Mouse (Mus musculus): ENCODE data around the gene 4930516K23Rik. TPM values are rescaled to one million over a fixed set of nuclear protein-coding genes. Genes with fewer than 3 reads are reported as not detected.

The 4930516K23Rik gene
- not detected for total RNA-seq (2021)

DNA sequence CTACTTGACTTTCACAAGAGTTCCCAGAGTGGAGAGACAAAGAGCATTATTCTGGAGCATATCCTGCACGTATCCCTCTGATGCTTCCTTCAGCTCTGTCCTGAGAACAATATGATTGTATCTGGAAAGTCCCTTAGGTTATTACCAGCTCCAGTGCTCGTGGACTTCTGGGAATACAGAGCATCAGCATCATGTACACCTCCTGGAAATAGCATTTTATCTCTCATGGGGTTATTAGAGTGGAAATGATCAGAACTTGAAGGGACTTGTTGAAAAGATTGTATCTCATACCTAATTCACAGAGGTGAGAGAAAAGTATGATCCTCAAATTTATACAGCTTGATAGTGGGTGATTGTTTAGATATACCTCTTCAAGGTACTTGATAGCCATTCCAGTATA is at the start of gene 4930516K23Rik:
Gene 4930516K23Rik, minus strand, starts transcription at position 101 of the 400 bp plus-strand sequence.
- intact Hi-C loops (cut with DNase I), result no loop called here
- no peak for DNase-seq (ENCODE audit: extremely low spot score in 1 of 2, low spot score in 2 of 2)

DNA sequence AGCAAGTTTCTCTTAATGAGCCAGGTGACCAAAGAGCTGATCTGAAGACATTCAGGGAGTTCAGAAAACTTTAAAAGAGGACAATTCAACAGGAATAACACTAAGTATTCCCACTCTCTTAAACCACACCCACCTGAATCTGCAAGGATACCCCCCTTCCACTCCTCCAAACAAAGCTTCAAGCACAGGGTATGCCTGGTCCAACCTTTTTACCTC is 43.4 kb upstream of the 4930516K23Rik start, which contains the start of gene Olfr646:
Gene Olfr646, plus strand, starts transcription at position 117 of the 216 bp plus-strand sequence.
- intact Hi-C loops (cut with DNase I), result no loop called here

GRCm38 (mm10) chr7:104103913-104104756 is 42.9 kb upstream of the 4930516K23Rik start:
- DNase-seq (ENCODE audit: extremely low spot score in 1 of 2, low spot score in 2 of 2), result no peak
- intact Hi-C loops (cut with DNase I), result no loop called here

More for the DNA sequence above, 43.4 kb upstream of the 4930516K23Rik start, which contains the start of gene Olfr646:
- no peak for DNase-seq (ENCODE audit: extremely low spot score in 1 of 2, low spot score in 2 of 2)

- intact Hi-C loops (cut with DNase I), result no loop called here
Observed at GRCm38 (mm10) chr7:104085365-104085764, 24.1 kb upstream of the 4930516K23Rik start, which contains the start of gene Olfr645. TSS of gene Olfr645 (minus strand) at chr7:104085465.

GRCm38 (mm10) chr7:104071769-104072168 is 10.5 kb upstream of the 4930516K23Rik start, which contains the start of gene Olfr644:
TSS of gene Olfr644 (minus strand) at chr7:104071869.
- intact Hi-C loops (cut with DNase I), result no loop called here
- no peak for DNase-seq (ENCODE audit: extremely low spot score in 1 of 2, low spot score in 2 of 2)

More at GRCm38 (mm10) chr7:104085365-104085764, 24.1 kb upstream of the 4930516K23Rik start, which contains the start of gene Olfr645:
- no peak for DNase-seq (ENCODE audit: extremely low spot score in 1 of 2, low spot score in 2 of 2)

DNA sequence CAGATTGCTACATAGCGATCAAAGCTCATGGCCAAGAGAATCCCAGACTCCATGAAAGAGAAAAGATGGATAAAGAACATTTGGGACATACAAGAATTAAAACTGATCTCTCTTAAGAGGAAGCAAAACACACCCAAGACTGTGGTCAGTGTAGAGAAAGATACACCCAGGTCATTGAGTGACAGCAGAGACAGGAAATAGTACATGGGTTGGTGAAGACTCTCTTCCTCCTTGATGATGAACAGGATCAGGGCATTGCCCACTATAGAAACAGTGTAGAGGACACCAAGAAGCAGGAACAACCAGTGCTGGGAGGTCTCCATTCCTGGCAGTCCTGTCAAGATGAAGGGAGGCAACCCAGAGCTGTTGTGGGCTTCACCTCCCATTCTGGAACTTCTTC is 2.0 kb downstream of the 4930516K23Rik start:
- intact Hi-C loops (cut with DNase I), result no loop called here
- no peak for DNase-seq (ENCODE audit: extremely low spot score in 1 of 2, low spot score in 2 of 2)

DNA sequence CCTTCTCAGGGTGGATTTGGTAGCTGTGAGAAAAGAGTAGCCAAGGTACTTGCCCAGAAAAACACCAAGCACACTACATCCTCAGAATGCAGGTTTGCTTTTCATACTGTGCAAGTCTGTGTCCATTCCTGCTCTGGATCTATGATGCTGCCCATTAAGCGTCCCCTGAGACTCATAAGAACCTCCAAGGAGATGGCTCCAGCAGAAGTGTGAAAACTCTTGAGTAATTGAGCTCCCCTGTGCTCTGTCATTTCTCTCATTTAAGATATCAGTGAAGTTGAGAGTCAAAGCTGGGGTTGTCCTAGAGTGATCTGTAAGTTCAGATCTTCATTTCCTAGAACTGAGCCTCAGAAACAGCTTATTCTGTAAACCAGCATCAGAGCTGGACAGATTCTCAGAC is 8.7 kb downstream of the 4930516K23Rik start, which contains the start of gene Olfr642:
Gene Olfr642, minus strand, starts transcription at position 101 of the 400 bp plus-strand sequence.
- intact Hi-C loops (cut with DNase I), result no loop called here
- no peak for DNase-seq (ENCODE audit: extremely low spot score in 1 of 2, low spot score in 2 of 2)

GRCm38 (mm10) chr7:104050745-104051144 is 10.5 kb downstream of the 4930516K23Rik start:
- no peak for DNase-seq (ENCODE audit: extremely low spot score in 1 of 2, low spot score in 2 of 2)
- intact Hi-C loops (cut with DNase I), result no loop called here

- intact Hi-C loops (cut with DNase I), result no loop called here
- DNase-seq (ENCODE audit: extremely low spot score in 1 of 2, low spot score in 2 of 2), result no peak
Observed at GRCm38 (mm10) chr7:104035145-104035544, 26.1 kb downstream of the 4930516K23Rik start, which contains the start of gene Olfr641. TSS of gene Olfr641 (plus strand) at chr7:104035445.

DNA sequence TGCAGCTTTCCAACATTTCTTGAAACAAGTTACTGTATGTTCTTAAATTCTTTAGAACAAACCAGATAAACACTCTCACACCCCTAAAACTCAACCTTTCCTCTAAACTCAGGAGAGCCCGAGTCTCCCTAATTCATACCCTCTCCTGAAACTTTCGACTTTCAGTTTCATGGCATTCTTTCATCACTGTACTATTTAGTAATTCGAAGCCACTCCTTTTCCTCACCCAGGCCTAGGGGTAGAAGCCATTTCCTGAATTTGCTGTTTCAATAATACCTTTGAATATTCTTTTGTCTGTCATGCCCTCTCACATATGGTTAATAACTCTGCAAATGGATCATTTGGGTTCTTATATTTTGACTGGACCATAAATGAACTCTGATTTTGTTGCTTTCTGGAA is 34.3 kb downstream of the 4930516K23Rik start:
- DNase-seq (ENCODE audit: extremely low spot score in 1 of 2, low spot score in 2 of 2), result no peak
- intact Hi-C loops (cut with DNase I), result no loop called here

- DNase-seq (ENCODE audit: extremely low spot score in 1 of 2, low spot score in 2 of 2), result no peak
- intact Hi-C loops (cut with DNase I), result no loop called here
Observed at GRCm38 (mm10) chr7:104025473-104025872, 35.8 kb downstream of the 4930516K23Rik start, which contains the start of gene Olfr640. TSS of gene Olfr640 (minus strand) at chr7:104025573.

DNA sequence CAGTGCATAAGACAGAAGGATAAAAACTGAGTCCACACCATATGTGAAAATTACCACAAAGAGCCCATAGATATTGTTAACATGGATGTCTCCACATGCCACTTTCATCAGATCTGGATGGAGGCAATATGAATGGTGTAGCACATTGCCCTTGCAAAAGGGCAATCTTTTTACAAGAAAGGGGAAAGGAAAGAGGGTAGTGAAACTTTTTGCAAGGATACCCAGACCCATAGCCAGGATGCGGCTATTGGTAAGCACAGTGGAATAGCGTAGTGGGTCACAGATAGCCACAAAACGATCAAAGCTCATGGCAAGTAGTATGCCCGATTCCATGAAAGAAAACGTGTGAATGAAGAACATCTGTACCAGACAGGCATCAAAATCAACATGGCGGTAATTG is 39.6 kb downstream of the 4930516K23Rik start:
- intact Hi-C loops (cut with DNase I), result no loop called here
- DNase-seq (ENCODE audit: extremely low spot score in 1 of 2, low spot score in 2 of 2), result no peak

DNA sequence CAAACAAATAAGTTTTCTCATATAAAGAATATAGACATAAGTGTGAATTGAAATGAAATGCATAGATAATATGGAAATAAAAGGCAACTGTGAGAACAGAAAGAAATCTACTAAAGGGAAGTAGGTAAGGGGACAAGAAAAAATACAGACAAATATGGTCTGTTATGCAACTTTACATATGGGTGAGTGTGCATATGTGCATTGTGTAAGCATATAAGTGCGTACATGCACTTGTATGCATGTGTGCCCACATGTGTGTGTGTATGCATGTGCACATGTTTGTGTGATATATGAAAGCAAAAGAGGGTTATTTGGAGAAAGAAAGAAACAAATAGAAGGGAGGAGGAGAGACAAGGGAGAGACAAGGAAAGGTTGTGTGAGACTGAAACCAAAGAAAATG is 42.3 kb downstream of the 4930516K23Rik start:
- DNase-seq (ENCODE audit: extremely low spot score in 1 of 2, low spot score in 2 of 2), result no peak
- intact Hi-C loops (cut with DNase I), result no loop called here

DNA sequence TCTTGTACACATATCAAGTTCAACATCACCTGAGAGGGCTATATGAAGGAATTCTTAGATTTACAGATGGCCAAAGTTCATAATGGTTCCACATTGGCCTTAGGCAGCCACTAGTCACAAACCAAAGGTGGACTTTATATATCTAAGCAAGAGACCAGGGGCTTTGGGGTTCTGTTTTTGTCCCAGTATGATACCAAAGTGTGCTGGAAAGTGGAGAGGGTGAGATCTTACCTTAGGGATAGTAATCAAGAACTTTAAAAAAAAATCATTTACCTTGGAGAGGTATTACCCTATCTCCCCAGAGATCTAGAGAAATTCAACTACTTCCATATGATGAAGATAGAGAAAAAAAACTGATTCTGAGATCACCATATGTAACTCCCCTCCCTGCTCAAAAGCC is 44.0 kb downstream of the 4930516K23Rik start, which contains the start of gene Olfr639:
Gene Olfr639, minus strand, starts transcription at position 101 of the 400 bp plus-strand sequence.
- DNase-seq (ENCODE audit: extremely low spot score in 1 of 2, low spot score in 2 of 2), result no peak
- intact Hi-C loops (cut with DNase I), result no loop called here

Other genes starting within 250 kb of the 4930516K23Rik start
- 100 to 1,000 TPM in 1 of 2 experiments, 10 to 100 TPM in 1; 58.1 to 118 TPM for gene Hbb-bt, start 247.4 kb downstream of the 4930516K23Rik start, total RNA-seq (2021)
- gene Hbb-bs, start 233.3 kb downstream of the 4930516K23Rik start, total RNA-seq (2021), result 100 to 1,000 TPM; 487 to 924 TPM
- not detected for gene Hbb-bh2, start 220.9 kb downstream of the 4930516K23Rik start, total RNA-seq (2021)
- not detected for gene Hbb-bh1, start 218.3 kb downstream of the 4930516K23Rik start, total RNA-seq (2021)
- not detected for gene Hbb-y, start 208.2 kb downstream of the 4930516K23Rik start, total RNA-seq (2021)
- not detected for gene Olfr66, start 175.2 kb downstream of the 4930516K23Rik start, total RNA-seq (2021)
- not detected for gene Olfr64, start 167.0 kb downstream of the 4930516K23Rik start, total RNA-seq (2021)
- under 1 TPM in 1 of 2 experiments, not detected in 1; 0.19 TPM for gene Olfr65, start 158.0 kb downstream of the 4930516K23Rik start, total RNA-seq (2021)
- gene Olfr631, start 132.6 kb downstream of the 4930516K23Rik start, total RNA-seq (2021), result not detected
- gene Olfr632, start 127.1 kb downstream of the 4930516K23Rik start, total RNA-seq (2021), result under 1 TPM in 1 of 2 experiments, not detected in 1; 0.26 TPM
- not detected for gene Olfr633, start 117.0 kb downstream of the 4930516K23Rik start, total RNA-seq (2021)
- under 1 TPM; 0.04 to 0.06 TPM for gene Olfr635, start 90.3 kb downstream of the 4930516K23Rik start, total RNA-seq (2021)
- gene Olfr638, start 62.7 kb downstream of the 4930516K23Rik start, total RNA-seq (2021), result not detected
- under 1 TPM; 0.11 to 0.20 TPM for gene Olfr639, start 44.1 kb downstream of the 4930516K23Rik start, total RNA-seq (2021)
- not detected for gene Olfr640, start 35.9 kb downstream of the 4930516K23Rik start, total RNA-seq (2021)
- gene Olfr641, start 26.0 kb downstream of the 4930516K23Rik start, total RNA-seq (2021), result not detected
- gene Olfr642, start 8.8 kb downstream of the 4930516K23Rik start, total RNA-seq (2021), result not detected
- gene Olfr644, start 10.4 kb upstream of the 4930516K23Rik start, total RNA-seq (2021), result not detected
- not detected for gene Olfr645, start 24.0 kb upstream of the 4930516K23Rik start, total RNA-seq (2021)
- not detected for gene Olfr646, start 43.4 kb upstream of the 4930516K23Rik start, total RNA-seq (2021)
- gene Ubqln5, start 68.4 kb upstream of the 4930516K23Rik start, total RNA-seq (2021), result not detected
- not detected for gene Olfr643, start 76.0 kb upstream of the 4930516K23Rik start, total RNA-seq (2021)
- gene Ubqln3, start 81.8 kb upstream of the 4930516K23Rik start, total RNA-seq (2021), result not detected
- not detected for gene Ubqlnl, start 89.1 kb upstream of the 4930516K23Rik start, total RNA-seq (2021)
- not detected for gene Olfm5, start 103.4 kb upstream of the 4930516K23Rik start, total RNA-seq (2021)
- under 1 TPM; 0.34 to 0.43 TPM for gene Olfr648, start 121.9 kb upstream of the 4930516K23Rik start, total RNA-seq (2021)
- not detected for gene Olfr649, start 134.5 kb upstream of the 4930516K23Rik start, total RNA-seq (2021)
- under 1 TPM; 0.63 to 0.75 TPM for gene Trim6, start 157.3 kb upstream of the 4930516K23Rik start, total RNA-seq (2021)
- gene Trim34a, start 183.0 kb upstream of the 4930516K23Rik start, total RNA-seq (2021), result under 1 TPM; 0.88 to 0.99 TPM
- under 1 TPM; 0.43 to 0.49 TPM for gene Trim5, start 226.6 kb upstream of the 4930516K23Rik start, total RNA-seq (2021)